Comparison of ENCODE assay signal across 20 mouse cellular contexts in genomic region chr10:119558432-119558831, GRCm38 (mm10).
"Had no signal": no experiment of that assay in that cellular context is flagged by ENCODE, and none has a peak within 500 bp of the region (broad histone marks: within the 10 kb centered on the region; RNA-seq: fewer than 3 reads in every experiment).

No protein-coding gene starts in this region.

- H3K4me2 ChIP-seq: kidney, embryonic 15.5 days; liver, embryonic 13.5 days; midbrain, embryonic 11.5 days had no signal

- H3K27ac ChIP-seq: kidney, embryonic 15.5 days; left cerebral cortex, adult 2 months; liver, embryonic 13.5 days; stomach, postnatal 0 days had no signal

- H3K9ac ChIP-seq: kidney, embryonic 15.5 days; liver, embryonic 13.5 days had no signal

- H3K4me3 ChIP-seq: kidney, embryonic 15.5 days; left cerebral cortex, adult 2 months; liver, embryonic 13.5 days; myocyte had no signal

- H3K4me1 ChIP-seq: kidney, embryonic 15.5 days; liver, embryonic 13.5 days had no signal

- DNase-seq: kidney, adult 8-10 months; kidney, postnatal 10 days; kidney, postnatal 36 days; layer of hippocampus, postnatal 36 days; liver, embryonic 13.5 days; lung, adult 2 months; lung, postnatal 14 days; lung, postnatal 4 days; midbrain, embryonic 14.5 days; right cerebral cortex, adult 18-20 months; right cerebral cortex, postnatal 14 days; right cerebral cortex, postnatal 4 days; thymus, adult 2 months; thymus, postnatal 14 days; thymus, postnatal 4 days had no signal

- H3K27me3 ChIP-seq: kidney, embryonic 15.5 days; liver, embryonic 13.5 days had no signal

- H3K36me3 ChIP-seq: kidney, embryonic 15.5 days; liver, embryonic 13.5 days had no signal

- H3K9me3 ChIP-seq: kidney, embryonic 15.5 days; liver, embryonic 13.5 days had no signal
